Mouse (Mus musculus) bone marrow, adult 2 months (tissue): Measurements from ENCODE around the gene Jade2. TPM values are rescaled to one million over a fixed set of nuclear protein-coding genes. Genes with fewer than 3 reads are reported as not detected.
"Not testable (repeated sequence)": the region's sequence is repeated elsewhere in the genome, so short reads cannot be mapped to it uniquely, and the experiment has no call there.

Source experiments
- H3K27ac ChIP-seq: fragments of 200-500 bp; 2 replicates; pipeline ENCODE4 v1.5.1; 2012; ENCODE audit warnings: low read depth, mild to moderate bottlenecking, control low read depth, inconsistent platforms, low read length; ENCODE audit not compliant: control insufficient read depth, poor library complexity, insufficient read depth
- H3K4me1 ChIP-seq: fragments of 200-500 bp; 2 replicates; pipeline ENCODE4 v1.6.1; 2011; ENCODE audit warnings: low read length; ENCODE audit not compliant: control insufficient read depth, insufficient read depth
- H3K4me3 ChIP-seq: fragments of 200-500 bp; replicated peaks from 2 replicates; pipeline ENCODE3; 2011; ENCODE audit warnings: mild to moderate bottlenecking, low read depth, low read length, control low read depth; ENCODE audit not compliant: control insufficient read depth
- CTCF ChIP-seq: fragments of 200-500 bp; IDR thresholded peaks from 2 replicates; pipeline ENCODE4 v1.5.1; 2011; ENCODE audit warnings: low read length, control low read depth; ENCODE audit not compliant: control insufficient read depth, insufficient read depth
- POLR2A ChIP-seq: fragments of 200-500 bp; IDR thresholded peaks from 2 replicates; pipeline ENCODE4 v1.6.1; 2011; ENCODE audit warnings: low read depth, mild to moderate bottlenecking, control low read depth, low read length, borderline replicate concordance; ENCODE audit not compliant: control insufficient read depth
- WGBS: fragments of 180-500 bp; shearing (Covaris S2); methylation state at CpG from one replicate; pipeline ENCODE4 v1.1.7; 2018; 5-methylcytosine and 5-hydroxymethylcytosine counted together
- polyA plus RNA-seq: library from polyadenylated mRNA; stranded (reverse); fragments of >200 nt; gene quantifications from 2 replicates; pipeline ENCODE4 v1.2.4, GENCODE M21; 2011; ENCODE audit warnings: low replicate concordance; ENCODE audit not compliant: missing spikeins, insufficient read depth, insufficient read length

The Jade2 gene
- polyA plus RNA-seq, 1 experiment: 5.9 TPM

- WGBS: 63% methylated on average over 6 of the region's 6 CpGs
- TF ChIP-seq CTCF (no peak), POLR2A (no peak)
- H3K4me3 ChIP-seq: no peak overlapping the region
- H3K27ac ChIP-seq: no peak overlapping the region
- no peaks in the 10 kb centered on the region for H3K4me1 ChIP-seq
Measured at GRCm38 (mm10) chr11:51809632-51810224, 47.7 kb downstream of the Jade2 start.

GRCm38 (mm10) chr11:51807108-51807879, 50.2 kb downstream of the Jade2 start:
- Histone ChIP-seq H3K4me1 (no peaks in the 10 kb centered on the region), H3K4me3 (no peak overlapping the region), H3K27ac (no peak overlapping the region)
- 52% methylated on average over 13 of the region's 13 CpGs for WGBS
- TF ChIP-seq CTCF (no peak), POLR2A (no peak)

- 31% methylated on average over 17 of the region's 17 CpGs for WGBS
- Histone ChIP-seq H3K4me3 (peak overlapping the region; percentile 82), H3K27ac (peak overlapping the region; percentile 59), H3K4me1 (no peaks in the 10 kb centered on the region)
- TF ChIP-seq CTCF (no peak), POLR2A (no peak)
Measured at GRCm38 (mm10) chr11:51805221-51805981, 52.1 kb downstream of the Jade2 start.

- TF ChIP-seq CTCF: no peak
- TF ChIP-seq POLR2A: no peak
- no peak overlapping the region for H3K27ac ChIP-seq
- H3K4me1 ChIP-seq: no peaks in the 10 kb centered on the region
- WGBS: 18% methylated on average over 8 of the region's 8 CpGs
- H3K4me3 ChIP-seq: no peak overlapping the region
Measured at GRCm38 (mm10) chr11:51800634-51801325, 56.7 kb downstream of the Jade2 start.

- Histone ChIP-seq H3K4me1 (no peaks in the 10 kb centered on the region), H3K27ac (no peak overlapping the region), H3K4me3 (no peak overlapping the region)
- WGBS: 54% methylated on average over 4 of the region's 4 CpGs
- TF ChIP-seq POLR2A (no peak), CTCF (no peak)
Measured at GRCm38 (mm10) chr11:51796272-51796671, 61.2 kb downstream of the Jade2 start.

GRCm38 (mm10) chr11:51790662-51791061, 66.8 kb downstream of the Jade2 start:
- no peaks in the 10 kb centered on the region for H3K4me1 ChIP-seq
- no peak overlapping the region for H3K4me3 ChIP-seq
- 93% methylated on average over 7 of the region's 7 CpGs for WGBS
- no peak overlapping the region for H3K27ac ChIP-seq
- no peak for TF ChIP-seq POLR2A
- no peak for TF ChIP-seq CTCF

- WGBS: 85% methylated on average over 4 of the region's 4 CpGs
- not testable (repeated sequence) for H3K4me1 ChIP-seq, H3K4me3 ChIP-seq, H3K27ac ChIP-seq
Measured at GRCm38 (mm10) chr11:51789735-51790134, 67.7 kb downstream of the Jade2 start.

- Histone ChIP-seq H3K27ac (no peak overlapping the region), H3K4me3 (no peak overlapping the region), H3K4me1 (no peaks in the 10 kb centered on the region)
- WGBS: 90% methylated on average over 6 of the region's 6 CpGs
- TF ChIP-seq CTCF (peak; percentile 76), POLR2A (no peak)
Measured at GRCm38 (mm10) chr11:51785926-51786325, 71.5 kb downstream of the Jade2 start.
